Mouse (Mus musculus) skeletal muscle tissue, adult 2 months (tissue): ENCODE measurements at regions not wholly inside any gene's neighbourhood (a gene's known extent, or its start where the extent isn't known, plus 50 kb on each side); places are given as distances from the start of the nearest gene placed in this dataset.
A peak's percentile ranks its signal among the peaks of the same experiment; 100 is the strongest.
"Not testable (repeated sequence)": the region's sequence is repeated elsewhere in the genome, so short reads cannot be mapped to it uniquely, and the experiment has no call there.

Source experiments
- DNase-seq: peaks from one replicate; pipeline ENCODE4 v3.0.0-alpha.2; 2012; ENCODE audit warnings: low read depth, low spot score

DNA sequence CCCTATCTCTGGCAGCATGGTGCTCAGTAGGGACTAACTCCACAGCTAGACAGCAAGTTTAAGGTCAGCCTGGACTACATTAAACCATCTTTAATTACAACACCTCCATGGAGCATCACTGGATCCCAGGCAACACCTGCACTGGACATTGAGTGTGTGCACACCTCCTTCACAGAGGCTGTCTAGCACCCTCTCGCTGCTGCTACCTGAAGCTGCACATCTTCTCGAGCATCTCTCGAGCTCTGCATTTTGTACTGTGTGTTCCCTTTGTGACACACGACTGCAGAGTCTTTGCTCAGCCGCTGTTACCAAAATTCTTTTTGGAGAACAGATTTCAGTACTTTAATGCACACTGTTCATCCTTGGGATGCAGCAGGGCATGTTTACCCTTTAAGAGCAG lies 212.2 kb upstream of the Smim15 start:
- no peak for DNase-seq

- DNase-seq = peak; percentile 96
Measured at GRCm38 (mm10) chr13:107831221-107831681, 213.0 kb upstream of the Smim15 start.

DNA sequence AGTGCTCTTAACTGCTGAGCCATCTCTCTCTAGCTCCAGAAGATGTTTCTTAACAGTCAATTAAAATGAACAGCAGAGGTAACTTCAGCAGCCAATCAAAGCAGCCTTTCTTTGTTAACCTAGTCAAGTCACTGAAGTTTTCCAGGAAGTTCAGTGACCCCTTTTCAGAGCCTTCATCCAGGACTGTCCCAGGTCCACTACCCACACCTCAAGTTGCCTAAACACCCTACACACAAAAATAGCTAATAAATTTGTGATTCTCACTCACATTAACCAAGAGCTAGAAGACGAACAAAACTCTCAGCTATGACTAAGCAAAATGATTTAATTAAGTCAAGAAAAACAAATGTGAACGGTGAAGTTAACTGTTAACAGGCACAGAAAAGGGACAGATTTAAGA lies 214.0 kb upstream of the Smim15 start:
- DNase-seq = no peak

DNA sequence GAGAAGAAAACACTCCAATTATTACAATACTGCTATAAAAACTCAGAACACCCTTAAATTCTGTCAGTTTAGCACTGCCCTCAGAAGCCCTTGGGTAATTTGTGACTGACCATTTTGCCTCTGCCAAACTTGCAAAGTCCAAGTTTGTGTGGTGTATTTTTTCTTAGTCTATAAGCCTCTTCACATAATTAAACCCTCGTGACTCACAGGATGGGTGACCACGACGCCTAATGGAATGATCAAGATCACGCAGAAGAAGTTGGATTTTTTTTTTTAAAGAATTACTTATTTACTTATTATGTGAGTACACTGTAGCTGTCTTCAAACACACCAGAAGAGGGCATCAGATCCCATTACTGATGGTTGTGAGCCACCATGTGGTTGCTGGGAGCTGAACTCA lies 214.4 kb upstream of the Smim15 start:
- DNase-seq = no peak

DNA sequence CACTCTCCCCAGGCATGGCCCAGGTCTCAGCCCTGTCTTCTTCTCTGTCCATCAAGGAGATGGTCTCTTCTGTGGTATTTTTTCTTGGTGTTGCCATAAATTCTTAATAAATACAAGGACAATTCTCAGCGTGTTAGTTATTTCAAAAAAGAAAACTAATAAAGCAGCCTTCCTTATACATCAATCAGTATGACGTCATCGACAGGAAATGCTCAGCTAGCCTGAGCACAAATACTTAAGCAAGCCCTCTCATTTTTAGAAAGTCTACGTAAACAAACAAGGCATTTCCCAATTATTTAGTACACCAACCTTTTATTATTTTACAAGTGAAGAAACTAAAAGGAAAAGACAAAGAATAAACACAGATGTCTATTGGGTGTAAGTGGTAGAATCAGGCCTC lies 218.6 kb upstream of the Smim15 start:
- DNase-seq = no peak

DNA sequence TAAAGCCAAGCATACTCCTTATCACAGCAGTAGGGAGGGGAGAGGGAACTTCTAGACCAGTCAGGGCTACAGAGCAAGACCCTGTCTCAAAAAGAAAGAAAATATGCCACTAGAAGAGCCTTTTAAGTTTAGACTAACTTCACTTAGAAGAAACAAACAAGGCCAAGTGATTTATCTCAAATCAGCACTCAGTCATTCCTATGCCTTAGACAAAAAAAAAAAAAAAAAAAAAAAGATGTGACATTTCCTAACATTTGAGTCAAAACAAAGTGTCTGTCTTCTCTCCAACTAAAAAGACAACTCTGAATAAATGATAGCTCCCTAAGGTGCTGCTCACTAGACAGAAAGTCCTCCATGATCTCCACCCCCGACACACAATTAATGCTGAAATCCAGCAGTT lies 220.9 kb upstream of the Smim15 start:
- DNase-seq = no peak

DNA sequence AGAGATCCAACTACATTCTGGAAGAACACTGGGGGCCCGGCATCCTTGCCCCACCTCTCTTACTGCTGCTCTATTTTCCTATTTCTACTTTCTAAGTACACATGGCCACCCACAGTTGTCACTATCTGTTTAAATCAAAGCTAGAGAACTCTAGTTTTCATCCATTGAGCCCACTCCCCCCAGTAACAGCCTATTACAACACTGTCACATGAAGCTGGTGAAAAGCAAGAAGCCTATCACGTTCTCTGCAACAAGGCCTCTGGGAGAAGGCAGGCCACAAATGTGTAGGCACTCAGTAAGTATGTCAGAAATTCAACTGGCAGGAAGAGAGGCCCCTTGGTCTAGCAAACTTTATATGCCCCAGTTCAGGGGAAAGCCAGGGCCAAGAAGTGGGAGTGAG lies 222.0 kb upstream of the Smim15 start:
- DNase-seq = no peak

DNA sequence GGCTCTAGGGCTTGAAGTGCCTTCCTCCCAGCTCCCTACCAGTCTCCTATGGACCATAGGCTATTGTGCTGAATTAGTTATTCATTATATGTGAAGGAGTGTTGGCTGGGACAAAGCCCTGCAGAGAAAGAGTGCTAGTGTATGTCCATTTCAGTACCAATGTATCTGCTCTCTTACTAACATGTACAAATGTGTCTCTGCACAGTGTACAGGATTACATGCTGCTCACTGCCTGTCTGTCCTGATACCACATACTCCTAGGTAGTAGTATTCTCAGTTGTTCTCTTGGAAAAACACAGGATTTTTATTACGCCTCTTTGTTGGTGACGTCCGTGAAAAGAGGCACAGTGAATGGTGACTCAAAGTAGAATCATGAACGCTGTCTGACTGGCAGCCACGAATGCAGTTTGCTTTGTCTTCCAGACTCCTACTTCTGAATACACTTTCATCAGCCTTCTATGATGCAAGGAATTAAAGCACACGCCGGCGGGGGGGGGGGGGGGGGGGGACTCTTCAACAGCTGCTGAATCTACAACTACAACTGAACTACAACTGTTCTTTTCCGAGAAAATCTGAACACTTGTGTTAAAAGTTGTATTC lies 230.6 kb upstream of the Smim15 start:
- no peak for DNase-seq

DNA sequence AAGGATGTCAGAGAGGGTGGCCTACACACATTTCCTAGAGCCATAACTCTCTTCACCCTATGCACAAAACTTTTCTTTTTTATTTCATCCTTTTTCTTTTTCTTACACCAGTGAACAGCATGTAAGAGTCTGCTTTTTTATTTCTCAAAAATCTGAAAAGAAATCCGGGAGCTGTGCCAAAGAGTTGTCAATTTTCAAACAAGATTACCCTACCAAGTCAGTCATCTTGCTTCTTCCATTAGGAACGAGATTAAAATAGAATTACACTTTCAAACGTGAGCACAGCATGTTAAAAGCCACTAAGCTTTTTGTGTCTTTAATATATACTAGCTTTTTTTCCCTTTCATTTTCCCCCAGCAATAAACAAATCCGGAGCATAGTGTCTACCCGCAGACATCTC lies 232.2 kb upstream of the Smim15 start:
- DNase-seq = no peak

DNA sequence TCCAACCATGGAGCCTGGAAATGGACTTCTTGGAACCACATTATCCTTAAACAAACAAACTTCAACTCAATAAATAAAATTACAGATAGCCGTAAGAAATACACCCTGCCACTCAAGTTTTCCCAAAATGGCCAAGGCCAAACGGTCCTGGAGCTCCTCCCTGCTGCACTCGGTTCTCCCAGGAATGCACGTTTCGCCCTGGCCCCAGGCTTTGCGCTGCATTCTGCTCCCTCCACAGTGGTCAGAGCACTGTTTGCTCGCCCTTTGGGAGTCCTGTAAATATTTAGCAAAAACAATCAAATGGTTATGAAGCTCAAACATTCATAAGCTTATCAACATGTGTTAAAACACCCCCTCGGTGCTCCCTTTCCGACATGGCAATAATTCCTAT lies 233.4 kb upstream of the Smim15 start:
- DNase-seq = no peak

GRCm38 (mm10) chr13:107810060-107810801 lies 234.0 kb upstream of the Smim15 start:
- DNase-seq = peak; percentile 17

DNA sequence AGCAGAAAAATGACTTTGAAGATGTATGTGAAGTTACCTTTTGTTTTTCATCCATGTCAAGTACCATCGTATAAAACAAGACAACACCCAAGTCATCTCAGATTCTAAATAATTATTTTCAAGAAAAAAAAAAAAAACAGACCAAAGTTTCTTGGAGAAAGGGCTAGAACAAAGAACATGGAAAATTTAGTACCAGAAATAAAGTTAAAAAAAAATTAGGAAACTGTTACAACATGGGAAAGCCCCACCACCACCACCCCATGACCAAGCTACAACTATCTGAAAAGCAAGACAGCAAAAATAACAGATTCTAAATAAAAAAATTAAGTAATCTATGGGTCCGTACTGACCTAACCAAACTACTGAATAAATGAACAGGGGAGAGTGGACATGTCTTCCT lies 235.3 kb upstream of the Smim15 start:
- DNase-seq = no peak

GRCm38 (mm10) chr13:107804418-107804817 lies 239.8 kb upstream of the Smim15 start:
- peak; percentile 5 for DNase-seq

DNA sequence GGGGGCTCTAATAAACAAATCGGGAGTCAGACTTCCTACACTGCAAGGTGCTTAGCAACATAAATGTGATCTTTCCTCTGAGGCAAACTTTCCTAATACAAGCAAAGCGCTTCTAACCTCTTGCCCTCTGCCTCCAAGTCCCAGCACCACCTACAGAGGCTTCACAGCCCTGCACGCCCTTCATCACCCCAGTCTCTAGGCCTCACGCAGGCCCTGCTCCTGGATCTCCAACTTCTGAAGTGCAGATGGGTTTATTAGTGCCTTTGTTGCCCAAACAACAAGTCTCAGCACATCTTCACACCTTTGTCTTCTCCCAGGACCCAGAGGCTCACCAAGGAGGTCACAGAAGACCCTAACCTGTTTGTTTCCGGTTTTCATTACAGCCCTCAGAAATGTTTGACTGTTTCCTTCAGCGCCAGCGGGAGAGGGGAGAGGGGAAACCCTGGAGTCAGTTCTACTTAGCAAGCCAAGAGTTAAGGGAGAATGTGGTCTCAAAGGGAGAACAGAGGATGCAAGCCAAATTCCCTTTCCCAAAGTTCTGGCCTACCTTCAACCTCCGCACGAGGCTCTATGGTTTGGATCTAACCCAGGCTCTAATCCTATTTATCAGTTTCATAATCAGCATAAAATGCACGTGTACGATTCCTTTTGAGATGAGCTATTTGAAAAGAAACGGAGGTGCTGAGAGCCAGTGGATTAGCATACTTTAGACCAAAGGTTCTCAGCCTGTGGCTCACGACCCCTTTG lies 244.9 kb upstream of the Smim15 start:
- peak; percentile 8 for DNase-seq

- DNase-seq = no peak
Measured at GRCm38 (mm10) chr13:107798144-107798543, 246.1 kb upstream of the Smim15 start.

DNA sequence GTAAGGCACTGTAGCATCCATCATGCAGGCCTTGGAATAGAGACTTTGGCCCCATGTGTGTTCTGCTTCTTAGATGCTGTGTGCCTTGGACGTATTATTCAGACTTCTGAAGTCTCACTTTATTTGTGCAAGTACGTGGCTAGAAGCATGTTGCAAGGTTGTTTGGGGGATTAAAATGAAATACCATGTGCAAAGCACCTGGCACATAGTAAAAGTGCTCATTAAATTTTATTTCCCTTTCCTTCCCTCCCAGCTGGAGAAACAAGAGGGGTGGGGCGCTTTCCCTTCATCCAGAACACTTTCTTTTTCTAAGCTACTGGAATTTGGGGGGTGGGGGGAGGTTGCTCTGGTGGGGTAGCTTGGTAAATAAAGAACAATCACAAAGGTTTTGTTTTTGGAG lies 248.7 kb upstream of the Smim15 start:
- DNase-seq = no peak

- no peak for DNase-seq
Measured at GRCm38 (mm10) chr13:107791770-107792169, 252.5 kb upstream of the Smim15 start.

GRCm38 (mm10) chr13:107784971-107785370 lies 259.3 kb upstream of the Smim15 start:
- DNase-seq = no peak

- no peak for DNase-seq
Measured at GRCm38 (mm10) chr13:107781741-107782140, 262.5 kb upstream of the Smim15 start.

GRCm38 (mm10) chr13:107781221-107781620 lies 263.0 kb upstream of the Smim15 start:
- DNase-seq = no peak

DNA sequence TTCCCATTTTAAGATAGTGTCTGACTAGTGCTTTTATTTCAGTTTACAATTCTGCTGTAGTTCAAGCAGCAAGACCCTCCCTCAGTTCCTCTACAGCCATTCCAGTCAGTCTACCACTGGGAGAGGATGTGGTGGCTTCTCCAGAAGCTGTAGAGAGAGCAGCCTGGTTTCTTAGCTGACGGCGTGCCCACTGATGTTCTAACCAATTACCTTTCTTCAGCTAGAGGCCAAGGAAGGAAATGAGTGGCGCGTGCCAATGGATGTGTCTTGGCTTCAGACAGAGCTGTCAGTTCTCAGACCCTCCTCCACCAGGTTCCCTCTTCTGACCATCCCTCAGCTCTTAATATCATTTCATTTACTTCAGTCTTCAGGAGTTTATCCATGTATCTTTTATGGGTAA lies 264.7 kb upstream of the Smim15 start:
- no peak for DNase-seq

- DNase-seq = not testable (repeated sequence)
Measured at GRCm38 (mm10) chr13:107774499-107774898, 269.7 kb upstream of the Smim15 start.

- DNase-seq = no peak
Measured at GRCm38 (mm10) chr13:107767262-107767624, 277.0 kb upstream of the Smim15 start.
